Mouse (Mus musculus) Muller cell, postnatal 12 days (primary cell): ENCODE data around the gene Ihh.

Experiments used
- DNase-seq: peaks from one replicate; pipeline ENCODE4 v3.0.0-alpha.2; 2015; ENCODE audit errors: inconsistent ontology term

Ihh gene

DNA sequence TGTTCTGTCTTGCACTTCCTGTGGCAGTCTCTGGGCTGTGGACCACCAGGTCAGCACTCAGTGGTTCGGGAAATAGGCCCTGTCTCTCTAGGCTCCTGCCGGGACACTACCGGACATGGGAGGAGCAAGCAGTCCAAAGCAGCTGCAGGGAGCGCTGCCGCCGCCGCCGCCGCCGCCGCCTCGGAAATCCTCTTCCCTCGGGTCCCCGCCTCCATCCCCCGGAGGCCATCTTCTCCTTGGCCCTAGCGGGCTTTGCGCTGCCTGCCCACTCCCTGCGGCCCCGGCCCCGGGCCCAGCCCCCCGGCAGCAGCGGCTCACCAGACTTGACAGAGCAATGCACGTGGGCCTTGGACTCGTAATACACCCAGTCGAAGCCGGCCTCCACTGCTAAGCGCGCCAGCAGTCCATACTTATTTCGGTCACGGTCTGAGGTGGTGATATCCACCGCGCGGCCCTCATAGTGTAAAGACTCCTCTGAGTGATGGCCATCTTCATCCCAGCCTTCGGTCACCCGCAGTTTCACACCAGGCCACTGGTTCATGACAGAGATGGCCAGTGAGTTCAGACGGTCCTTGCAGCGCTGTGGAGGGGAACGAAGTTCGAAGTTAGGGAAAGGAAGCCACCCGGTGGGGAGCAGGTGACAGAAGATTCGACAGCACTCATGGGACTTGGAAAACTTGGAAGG is 3.3 kb downstream of the Ihh start:
- DNase-seq, result peak; percentile 25

DNA sequence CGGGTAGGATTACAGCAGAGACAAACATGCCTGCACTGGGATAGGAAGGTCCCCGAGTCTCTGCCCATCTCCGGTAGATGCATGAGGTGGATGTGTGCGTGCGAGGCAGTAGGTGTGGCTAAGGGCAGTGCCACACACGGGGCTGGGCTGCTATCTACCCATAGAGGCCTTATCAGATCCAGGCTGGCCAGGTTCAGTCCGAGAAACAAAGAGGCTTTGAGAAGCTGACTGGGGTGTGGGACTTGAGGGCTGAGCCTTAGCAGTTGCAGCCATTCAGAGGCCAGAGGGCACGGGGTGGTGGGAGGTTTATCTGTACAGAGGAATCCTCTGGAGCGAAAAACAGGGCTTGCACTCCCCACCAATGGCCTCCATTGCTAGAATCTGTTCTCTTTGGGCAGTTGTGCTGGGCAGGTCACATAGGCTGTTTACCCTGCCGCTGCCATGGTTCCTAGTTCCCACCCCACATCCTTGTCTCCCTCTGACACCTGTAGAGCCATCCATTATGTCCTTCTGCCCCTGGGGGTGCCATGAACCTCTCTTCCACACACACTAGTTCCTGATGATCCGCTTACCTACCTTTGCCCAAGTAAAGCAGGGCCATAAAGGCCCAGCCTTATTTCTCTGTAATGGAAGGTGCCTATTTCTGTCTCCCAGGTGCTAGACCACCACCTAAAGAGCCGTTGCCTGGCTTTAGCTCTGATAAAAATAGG is 9.7 kb downstream of the Ihh start:
- DNase-seq, result no peak

DNA sequence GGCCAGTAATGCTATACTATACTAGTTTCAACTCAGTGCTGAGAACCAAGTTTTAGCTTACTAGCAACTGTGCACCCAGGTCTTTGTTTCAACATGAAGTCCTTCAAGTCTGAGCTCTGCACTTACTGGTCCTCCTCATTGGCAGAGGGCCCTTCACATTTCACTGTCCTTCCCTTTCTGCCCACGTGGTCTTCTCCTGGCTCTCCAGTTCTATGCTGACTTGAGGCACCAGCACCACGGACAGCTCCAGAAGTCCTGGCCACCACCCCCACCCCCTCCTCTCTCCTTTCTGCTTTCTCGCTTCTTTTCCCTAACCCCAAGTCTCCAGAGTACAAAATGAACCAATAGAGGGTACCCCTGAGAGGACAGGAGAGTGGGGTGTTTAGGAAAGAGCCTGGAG is 11.7 kb downstream of the Ihh start:
- DNase-seq, result no peak

DNA sequence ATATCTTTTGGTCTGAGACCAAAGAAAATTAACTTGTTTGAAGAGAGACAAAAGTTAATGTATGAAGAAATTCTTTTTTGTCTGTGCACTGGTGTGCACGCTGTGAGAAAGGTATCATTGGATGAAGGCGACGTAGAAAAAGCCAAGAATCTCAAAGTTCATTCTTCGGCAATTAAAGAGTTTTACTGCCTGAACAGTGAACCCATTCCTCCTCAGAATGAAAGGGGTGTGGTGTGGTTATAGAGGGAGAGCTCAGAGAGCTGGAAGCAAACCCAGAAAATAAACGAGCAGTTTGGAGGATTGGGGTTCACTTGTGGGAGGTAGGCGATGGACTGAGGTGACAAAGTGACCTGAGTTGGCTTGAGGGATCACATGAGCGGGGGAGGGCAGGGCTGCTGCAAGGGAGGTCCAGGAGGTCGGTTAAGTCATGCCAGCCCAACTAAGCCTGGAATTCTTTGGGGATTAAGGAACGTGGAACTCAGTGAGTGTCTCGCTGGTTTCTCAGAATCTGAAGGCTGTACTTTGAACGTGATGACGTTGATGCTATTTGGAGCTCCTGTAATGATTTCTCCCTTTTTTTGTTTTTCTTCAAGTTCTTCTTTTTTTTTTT is 15.1 kb downstream of the Ihh start:
- DNase-seq, result no peak

DNA sequence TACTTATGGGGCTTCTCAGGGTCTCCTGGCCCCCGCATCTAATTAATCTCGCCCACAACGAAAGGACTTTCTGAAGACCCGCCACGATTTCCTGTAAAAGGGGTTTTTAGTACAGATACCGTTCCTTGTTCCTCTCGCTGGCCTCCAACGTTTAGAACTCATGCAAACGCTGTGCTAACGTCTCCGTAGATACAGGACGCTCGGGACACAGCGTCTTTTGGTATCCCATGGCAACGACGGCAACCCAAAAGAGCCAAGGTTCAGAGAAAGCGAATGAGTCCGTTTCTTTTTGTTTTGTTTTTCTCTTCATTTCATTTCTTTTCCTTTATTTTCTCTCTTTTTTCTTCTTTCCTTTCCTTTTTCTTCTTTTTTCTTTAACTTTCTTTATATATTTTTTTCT is 16.1 kb downstream of the Ihh start, which contains the start of gene Cfap65:
Gene Cfap65 (minus strand): TSS at position 198 of the 400 bp plus-strand sequence.
- peak; percentile 18 for DNase-seq

DNA sequence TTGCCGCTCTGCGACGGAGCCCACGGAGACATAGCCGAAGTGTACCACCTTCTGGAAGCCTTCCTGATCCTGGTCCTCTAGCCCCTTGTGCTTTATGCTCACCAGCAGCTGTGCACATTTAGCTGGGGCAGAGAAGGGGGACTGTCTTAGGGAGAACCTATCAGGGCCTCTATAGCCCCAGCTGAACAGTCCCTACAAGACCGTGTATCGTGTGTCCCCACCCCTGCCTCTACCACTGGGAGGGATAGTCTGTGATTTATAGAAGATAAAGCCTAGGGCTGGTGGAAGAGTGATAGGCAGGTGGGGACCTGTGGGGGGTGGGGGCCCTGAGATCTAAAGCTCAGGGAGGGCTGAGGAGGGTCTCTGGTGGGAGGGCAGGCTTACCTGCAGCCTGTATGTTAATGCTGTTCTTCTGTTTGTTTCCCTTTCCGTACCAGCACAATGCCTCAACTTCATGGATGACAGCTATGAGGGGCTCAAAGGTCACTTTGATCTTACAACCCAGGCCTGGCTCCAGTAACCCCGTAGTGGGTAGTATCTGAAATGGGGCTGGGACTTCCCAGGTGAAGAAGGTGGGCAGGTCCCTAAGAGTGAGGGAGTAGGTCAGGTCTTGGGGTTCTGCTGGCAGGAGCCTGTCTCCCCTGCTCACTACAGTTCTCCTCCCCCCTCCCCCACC is 23.7 kb downstream of the Ihh start:
- no peak for DNase-seq

DNA sequence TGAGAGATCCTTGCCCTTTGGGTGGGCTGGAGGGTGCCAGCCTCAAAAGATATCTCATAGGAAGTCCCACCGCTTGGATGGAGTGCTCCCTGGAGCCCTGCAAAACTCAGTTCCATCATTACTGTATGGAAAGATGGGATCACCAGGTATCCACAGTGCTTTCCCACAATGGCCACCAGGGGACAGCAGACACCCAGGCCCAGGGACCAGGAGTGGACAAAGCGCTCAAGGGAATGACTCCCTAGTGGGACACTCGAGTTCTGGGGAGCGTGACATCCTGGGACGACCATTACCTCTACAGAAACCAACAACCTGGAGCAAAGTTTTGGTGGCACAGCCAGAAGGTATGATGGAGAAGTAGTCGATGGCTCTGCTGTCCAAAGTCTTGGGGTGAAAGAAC is 24.8 kb downstream of the Ihh start:
- peak; percentile 45 for DNase-seq

DNA sequence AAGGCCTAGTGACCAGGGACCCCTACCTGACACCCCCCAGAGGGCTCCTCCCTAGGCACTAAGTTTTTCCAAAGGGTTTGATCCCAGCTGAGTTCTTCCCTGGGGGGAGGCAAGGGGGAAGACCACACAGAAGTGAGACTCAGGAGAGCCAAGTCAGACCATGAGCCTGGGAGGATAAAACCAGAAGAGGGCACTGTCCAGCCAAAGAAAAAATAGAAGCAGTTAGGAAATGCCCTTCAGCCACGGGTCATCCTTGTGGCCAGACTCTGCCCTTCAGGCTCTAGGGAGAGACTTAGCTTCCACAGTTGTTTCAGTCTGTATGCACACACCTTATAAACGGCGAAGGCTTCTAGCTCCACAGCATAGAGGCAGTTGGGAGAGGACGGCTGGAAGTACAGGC is 27.0 kb downstream of the Ihh start:
- DNase-seq, result no peak

DNA sequence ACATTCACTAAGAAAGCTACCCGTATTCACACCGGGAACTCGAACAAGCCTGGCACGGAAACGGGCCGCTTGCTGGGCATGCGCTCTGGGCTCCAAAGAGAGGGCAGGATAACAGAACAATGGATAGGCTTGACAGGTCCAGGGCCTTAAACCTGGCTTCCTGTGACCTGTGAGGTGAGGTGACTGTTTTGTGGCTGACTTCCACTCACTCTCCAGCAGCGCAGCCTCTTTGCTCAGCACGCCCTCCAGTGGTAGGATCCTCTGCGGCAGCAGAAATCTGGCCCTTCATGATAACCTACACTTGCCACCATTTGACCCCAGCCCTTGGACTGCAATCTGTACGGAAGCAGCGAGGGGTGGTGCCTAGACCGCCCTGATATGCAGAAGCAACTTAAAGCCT is 35.8 kb downstream of the Ihh start:
- no peak for DNase-seq

DNA sequence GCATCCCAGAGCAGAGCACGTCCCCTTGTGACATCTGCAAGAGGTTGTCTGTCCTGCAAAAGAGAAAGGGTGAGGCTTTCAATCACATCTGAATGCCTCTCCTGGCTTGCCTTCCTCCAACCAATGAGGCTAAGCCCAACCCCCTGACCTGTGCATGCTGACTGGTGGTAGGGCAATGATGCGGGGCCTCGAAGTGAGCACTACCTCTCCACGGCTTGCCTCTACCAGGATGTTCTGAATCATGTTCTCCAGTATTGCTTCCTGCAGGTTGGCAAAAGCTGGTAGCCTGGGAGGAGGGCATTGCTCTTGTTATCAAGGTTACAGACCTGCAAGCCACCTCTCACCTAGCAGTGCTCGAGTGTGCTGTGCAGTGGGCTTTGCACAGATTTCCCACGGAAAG is 49.3 kb downstream of the Ihh start:
- no peak for DNase-seq

DNA sequence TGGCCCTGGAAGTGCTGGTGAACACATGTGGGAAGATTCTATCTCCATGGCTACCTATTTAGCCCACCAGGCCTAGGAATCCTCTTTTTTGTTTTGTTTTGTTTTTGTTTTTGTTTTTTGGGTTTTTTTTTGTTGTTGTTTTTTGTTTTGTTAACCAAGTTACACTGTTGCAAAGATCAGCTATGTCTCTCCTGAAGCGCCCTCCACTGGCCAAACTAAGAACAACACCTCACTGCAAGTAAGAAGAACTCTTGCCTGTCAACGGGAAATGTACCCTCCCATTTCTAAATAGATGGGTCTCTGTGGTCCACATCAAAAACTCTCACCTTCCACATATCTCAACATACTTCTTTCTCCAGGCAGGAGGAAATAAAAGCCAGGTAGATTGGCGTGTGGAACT is 49.8 kb downstream of the Ihh start:
- no peak for DNase-seq

DNA sequence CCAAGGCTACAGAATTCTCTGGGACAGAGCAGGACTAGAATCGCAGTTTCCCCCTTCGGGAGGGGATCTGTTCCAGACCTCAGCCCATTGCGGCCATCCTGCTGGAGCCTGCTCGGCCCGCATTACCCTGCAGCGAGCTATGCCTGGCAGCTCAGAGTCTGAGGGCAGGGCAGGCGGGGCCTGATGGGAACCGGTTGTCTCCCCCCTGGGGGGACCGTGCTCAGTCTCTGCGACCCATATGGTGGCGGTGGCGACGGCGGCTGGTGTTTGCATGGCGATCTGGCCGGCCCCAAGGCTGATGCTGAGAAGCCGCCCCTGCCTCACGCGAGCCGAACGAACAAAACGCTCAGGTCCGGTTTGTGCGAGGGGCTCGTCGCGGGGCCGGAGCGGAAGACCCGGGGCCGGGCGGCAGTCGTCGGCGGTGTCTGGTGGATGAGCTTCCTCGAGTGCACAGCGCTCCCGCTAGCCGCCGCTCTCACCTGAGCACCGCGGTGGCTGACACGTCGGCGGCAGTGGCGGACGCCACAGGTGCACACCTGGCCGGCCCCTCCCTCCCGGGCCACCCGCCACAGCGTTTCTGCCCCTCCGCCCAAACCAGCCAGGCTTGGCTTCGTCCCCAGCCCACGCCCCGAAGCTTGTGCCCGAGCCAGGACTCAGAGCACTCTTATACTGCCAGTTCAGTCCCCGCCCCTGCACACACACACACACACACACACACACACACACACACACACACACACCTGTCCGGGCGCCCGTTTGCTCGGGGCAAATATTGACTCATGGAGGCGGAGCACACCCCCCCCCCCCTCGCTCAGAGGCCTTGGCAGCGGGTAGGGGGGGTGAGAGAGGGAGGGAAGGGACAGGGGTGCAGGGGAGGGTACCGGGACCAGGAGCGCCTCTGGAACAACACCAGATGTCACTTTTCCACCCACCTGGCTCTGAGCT is 50.9 kb downstream of the Ihh start:
- DNase-seq, result no peak

DNA sequence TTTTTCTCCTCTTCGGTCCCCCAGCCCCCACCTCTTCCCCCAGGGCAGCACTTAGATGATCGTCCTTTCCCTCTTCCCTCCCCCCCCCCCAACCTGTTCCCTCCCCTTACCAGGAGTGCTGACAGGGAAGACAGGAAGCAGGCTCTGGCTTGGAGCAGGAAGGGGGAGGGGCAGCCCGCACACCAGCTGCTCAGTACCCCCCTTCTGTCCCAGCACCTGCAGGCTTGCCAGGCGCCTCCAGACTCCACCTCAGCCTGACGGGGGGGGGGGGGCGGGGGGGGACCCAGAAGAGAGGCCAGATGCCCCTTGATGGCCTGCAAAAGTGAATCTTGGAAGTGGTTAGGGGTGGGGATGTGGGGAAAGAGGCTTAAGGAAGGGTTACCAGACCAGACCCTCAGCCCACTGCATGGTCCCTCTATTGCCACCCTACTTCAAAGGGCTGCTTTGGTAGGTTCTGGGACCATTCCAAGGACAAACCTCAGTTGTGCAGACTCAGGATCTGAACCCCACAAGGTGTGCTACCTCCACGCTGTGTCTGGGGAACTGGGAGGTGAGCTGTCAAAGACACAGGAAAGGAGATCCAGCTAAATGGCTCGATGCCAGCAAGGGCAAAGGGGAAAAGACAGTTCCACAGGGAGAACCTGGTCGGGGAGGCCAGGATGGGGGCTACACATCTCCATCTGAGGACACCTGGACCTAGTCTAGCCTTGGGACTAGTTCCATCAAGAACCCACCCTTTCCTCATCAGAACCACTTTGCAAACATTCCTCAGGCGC is 52.6 kb downstream of the Ihh start:
- DNase-seq, result no peak

DNA sequence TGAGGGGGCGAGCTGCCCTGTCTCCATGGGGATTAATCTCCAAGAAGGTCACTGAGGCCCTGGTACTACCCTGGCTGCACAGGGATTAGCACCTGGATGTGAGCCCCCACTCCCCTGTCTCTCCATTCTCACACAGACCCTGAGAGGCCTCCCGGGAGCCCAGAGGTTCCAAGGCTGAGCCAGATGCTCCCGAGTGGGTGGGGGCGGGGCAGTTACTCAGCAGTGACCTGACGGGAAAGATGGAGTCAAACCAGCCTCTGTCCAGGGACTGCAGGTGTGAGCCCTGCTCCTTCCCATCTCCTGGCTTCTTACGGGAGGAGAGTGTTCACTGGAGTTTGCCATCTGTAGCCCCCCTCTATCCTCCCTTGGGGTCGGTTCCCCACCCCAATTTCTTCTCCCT is 53.5 kb downstream of the Ihh start:
- DNase-seq, result no peak
